Mouse (Mus musculus) lung, embryonic 16.5 days (tissue): ENCODE results near the gene P3h3. TPM values are rescaled to one million over a fixed set of nuclear protein-coding genes. Genes with fewer than 3 reads are reported as not detected.

ENCODE experiments used
- ATAC-seq: fragments of 200-750 bp; cut with Nextera tagmentation; 2 replicates; pipeline ENCODE4 v1.8.0; 2017; ENCODE audit warnings: low read depth, mild to moderate bottlenecking, moderate library complexity
- H3K27ac ChIP-seq: fragments of 300-500 bp; sonication (generic); 2 replicates; pipeline ENCODE4 v1.5.1; 2014; ENCODE audit warnings: mild to moderate bottlenecking, control low read depth, low read length
- H3K27me3 ChIP-seq: fragments of 300-500 bp; sonication (generic); 2 replicates; pipeline ENCODE4 v1.6.1; 2014; ENCODE audit warnings: low read depth, low read length, mixed read lengths; ENCODE audit not compliant: control insufficient read depth, insufficient read depth
- H3K36me3 ChIP-seq: fragments of 300-500 bp; sonication (generic); 2 replicates; pipeline ENCODE4 v1.6.1; 2014; ENCODE audit warnings: low read length; ENCODE audit not compliant: control insufficient read depth, insufficient read depth
- H3K4me1 ChIP-seq: fragments of 300-500 bp; sonication (generic); replicated peaks from 2 replicates; pipeline ENCODE4 v1.6.1; 2014; ENCODE audit warnings: low read length, mixed read lengths; ENCODE audit not compliant: control insufficient read depth, insufficient read depth
- H3K4me2 ChIP-seq: fragments of 300-500 bp; sonication (generic); 2 replicates; pipeline ENCODE4 v1.6.1; 2014; ENCODE audit warnings: low read depth, low read length, control low read depth
- H3K4me3 ChIP-seq: fragments of 300-500 bp; sonication (generic); 2 replicates; pipeline ENCODE4 v1.5.1; 2014; ENCODE audit warnings: mild to moderate bottlenecking, low read length, control low read depth
- H3K9ac ChIP-seq: fragments of 300-500 bp; sonication (generic); 2 replicates; pipeline ENCODE4 v1.6.1; 2014; ENCODE audit warnings: low read length, control low read depth
- H3K9me3 ChIP-seq: fragments of 300-500 bp; sonication (generic); 2 replicates; pipeline ENCODE4 v1.6.1; 2016; ENCODE audit warnings: low read length; ENCODE audit not compliant: control insufficient read depth
- WGBS: fragments of 180-500 bp; shearing (Covaris S2); extraction: QIAGEN DNeasy Blood & Tissue Kit; methylation state at CpG from one replicate; pipeline ENCODE4 v1.1.7; 2014; 5-methylcytosine and 5-hydroxymethylcytosine counted together
- polyA plus RNA-seq: library from polyadenylated mRNA; unstranded; fragments of >200 nt; fragmentation: Nextera tagmentation; extraction: Ambion mirVana; gene quantifications from 2 replicates; pipeline ENCODE4 v1.2.1, GENCODE M21; 2015

Gene P3h3
- polyA plus RNA-seq, 1 experiment from 2014 or later = 15.3 TPM

DNA sequence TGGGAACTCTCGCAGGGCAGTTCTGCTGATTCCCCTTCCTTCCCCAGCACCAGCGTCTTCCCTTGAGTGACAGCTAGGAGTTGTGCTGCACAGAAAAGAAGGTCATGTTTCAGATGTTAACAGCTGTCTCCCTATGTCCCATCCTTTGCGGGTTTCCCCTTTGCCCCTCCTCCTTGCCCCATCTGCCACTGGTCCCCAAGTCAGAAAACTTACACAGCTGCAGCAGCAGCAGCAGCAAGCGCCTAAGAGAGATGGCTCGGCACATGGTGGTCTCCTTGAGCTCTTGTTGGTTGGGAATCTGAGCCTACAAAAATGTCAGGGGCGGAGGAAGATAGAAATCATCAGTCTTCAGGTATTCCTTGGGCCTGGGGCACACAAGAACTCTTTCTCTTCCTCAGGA, 21.8 kb upstream of the P3h3 start:
- WGBS = 46% methylated on average over 6 of the region's 6 CpGs
- ATAC-seq = no peak

DNA sequence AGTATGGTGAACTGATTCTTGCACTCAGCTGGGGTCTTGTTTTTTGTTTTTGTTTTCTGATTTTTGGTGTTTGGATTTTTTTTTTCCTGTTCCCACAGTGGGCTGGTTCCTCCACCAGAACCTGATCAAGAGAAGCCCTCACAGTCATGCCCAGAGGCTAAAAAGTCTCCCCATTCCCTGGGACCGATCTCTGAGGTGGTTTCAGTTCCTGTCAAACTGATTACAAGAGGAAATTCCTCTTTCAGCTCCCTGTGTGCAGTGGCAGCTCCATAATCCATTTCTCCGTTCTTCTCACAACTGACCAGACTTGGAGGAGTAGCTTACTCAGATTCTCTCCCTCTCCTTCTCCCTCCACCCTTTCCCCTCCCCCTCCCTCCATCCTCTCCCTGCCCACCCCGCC, 16.8 kb upstream of the P3h3 start:
- Histone ChIP-seq H3K27me3 (no peaks in the 10 kb centered on the region), H3K36me3 (no peaks in the 10 kb centered on the region), H3K4me2 (no peak overlapping the region), H3K9me3 (no peaks in the 10 kb centered on the region), H3K27ac (no peak overlapping the region), H3K4me3 (no peak overlapping the region), H3K4me1 (no peaks in the 10 kb centered on the region), H3K9ac (no peak overlapping the region)
- WGBS = 13% methylated on average over 3 of the region's 3 CpGs
- ATAC-seq = no peak

More for the DNA sequence above, 21.8 kb upstream of the P3h3 start:
- H3K27me3 ChIP-seq = no peaks in the 10 kb centered on the region
- H3K36me3 ChIP-seq = no peaks in the 10 kb centered on the region
- H3K4me1 ChIP-seq = no peaks in the 10 kb centered on the region
- no peak overlapping the region for H3K9ac ChIP-seq
- no peak overlapping the region for H3K4me3 ChIP-seq
- no peak overlapping the region for H3K27ac ChIP-seq
- no peak overlapping the region for H3K4me2 ChIP-seq
- H3K9me3 ChIP-seq = no peaks in the 10 kb centered on the region

DNA sequence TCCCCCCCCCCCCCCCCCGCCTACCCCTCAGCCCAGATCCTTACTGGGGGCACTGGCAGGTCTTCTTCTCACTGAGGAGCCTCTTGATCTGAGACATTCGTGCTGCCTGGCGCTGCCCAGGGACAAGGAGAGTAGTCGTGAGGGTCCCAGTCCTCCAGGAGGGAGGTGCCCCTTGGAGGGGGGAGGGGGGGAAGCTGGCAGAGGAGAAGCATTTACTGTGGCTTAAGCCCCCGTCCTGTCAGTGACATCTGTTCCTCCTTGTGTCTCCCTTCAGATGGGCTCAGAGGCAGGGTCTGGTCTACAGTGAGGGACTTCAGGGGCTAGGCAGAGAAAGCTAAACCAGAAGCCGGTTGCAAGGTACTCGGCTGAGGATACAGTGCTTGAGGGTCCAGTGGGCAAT, 9.0 kb upstream of the P3h3 start:
- H3K4me2 ChIP-seq = no peak overlapping the region
- ATAC-seq = no peak
- peaks cover 11% of the 10 kb centered on the region for H3K4me1 ChIP-seq
- H3K9me3 ChIP-seq = no peaks in the 10 kb centered on the region
- H3K27me3 ChIP-seq = peaks cover 24% of the 10 kb centered on the region
- no peak overlapping the region for H3K4me3 ChIP-seq
- H3K36me3 ChIP-seq = no peaks in the 10 kb centered on the region
- 59% methylated on average over 6 of the region's 7 CpGs for WGBS
- no peak overlapping the region for H3K27ac ChIP-seq
- no peak overlapping the region for H3K9ac ChIP-seq

DNA sequence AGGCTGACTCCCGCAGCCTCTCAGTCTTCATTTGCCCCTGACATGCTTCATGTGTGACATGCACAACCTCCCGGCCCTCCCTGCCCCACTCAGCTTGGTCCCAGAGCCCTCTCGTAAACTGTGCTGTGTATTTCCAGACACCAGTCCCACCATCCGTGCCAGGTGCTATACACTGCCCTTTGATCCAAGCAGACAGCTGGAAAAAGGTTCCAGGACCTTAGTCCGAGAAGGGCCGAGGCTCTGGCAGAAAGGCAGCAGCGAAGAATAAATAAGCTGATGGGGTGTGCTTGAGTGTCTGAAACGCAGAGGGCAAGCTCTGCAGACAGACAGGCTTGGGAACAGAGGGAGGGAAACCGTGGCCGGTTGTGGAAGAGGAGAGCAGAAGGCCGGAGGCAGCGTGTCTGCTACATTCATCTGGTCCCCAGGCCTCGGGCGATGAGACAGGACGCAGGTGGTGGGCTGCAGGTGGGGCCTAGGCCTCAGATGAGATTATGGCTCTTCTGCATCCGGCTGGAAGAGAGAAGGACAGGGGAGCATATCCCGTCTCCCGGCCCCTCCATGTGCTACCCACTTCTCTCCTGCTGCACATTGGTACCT, 8.3 kb upstream of the P3h3 start:
- H3K36me3 ChIP-seq = no peaks in the 10 kb centered on the region
- no peaks in the 10 kb centered on the region for H3K9me3 ChIP-seq
- no peak overlapping the region for H3K4me2 ChIP-seq
- H3K9ac ChIP-seq = no peak overlapping the region
- 33% methylated on average over 18 of the region's 18 CpGs for WGBS
- peaks cover 29% of the 10 kb centered on the region for H3K27me3 ChIP-seq
- no peak overlapping the region for H3K27ac ChIP-seq
- ATAC-seq = no peak
- peaks cover 11% of the 10 kb centered on the region for H3K4me1 ChIP-seq
- no peak overlapping the region for H3K4me3 ChIP-seq

DNA sequence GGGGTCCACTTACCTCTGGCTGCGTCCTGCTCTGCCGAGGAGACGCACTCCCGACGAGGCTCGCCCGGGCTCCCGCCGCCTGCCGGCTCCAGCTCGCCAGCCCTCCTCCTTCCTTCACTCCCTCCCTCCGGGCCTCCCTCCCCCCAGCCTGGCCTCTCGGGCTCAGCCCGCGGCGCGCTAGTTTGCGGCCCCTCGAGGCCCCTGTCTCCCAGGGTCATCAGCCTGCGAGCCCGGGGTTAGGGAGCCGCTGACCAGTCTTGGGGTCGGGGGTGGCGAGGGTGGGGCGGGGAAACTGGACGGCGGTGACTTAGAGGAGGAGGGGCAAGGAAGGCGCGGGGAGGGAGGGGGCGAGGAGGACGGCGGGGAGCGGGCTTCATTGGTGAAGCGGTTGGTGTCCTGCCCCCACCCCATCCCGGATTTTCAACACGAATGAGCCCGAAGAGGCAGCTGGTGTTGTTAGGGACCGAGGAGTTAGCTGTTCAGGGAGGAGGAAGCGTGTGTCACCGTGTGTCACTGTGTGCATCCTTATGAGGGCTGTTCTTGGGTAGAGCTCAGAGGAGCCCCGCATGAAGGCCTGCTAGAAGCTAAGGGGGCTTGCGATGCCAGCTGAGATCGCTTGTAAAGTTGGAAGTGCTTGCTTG, 6.2 kb upstream of the P3h3 start, which contains the start of gene Gpr162:
TSS of gene Gpr162 (minus strand) at position 326 of the 641 bp plus-strand sequence.
- Histone ChIP-seq H3K36me3 (no peaks in the 10 kb centered on the region), H3K9ac (peak within 1 kb of the TSS; percentile 72), H3K4me1 (peaks cover 11% of the 10 kb centered on the region), H3K9me3 (no peaks in the 10 kb centered on the region), H3K27ac (no peak within 1 kb of the TSS), H3K27me3 (peaks cover 38% of the 10 kb centered on the region), H3K4me2 (peak within 1 kb of the TSS; percentile 99), H3K4me3 (peak within 1 kb of the TSS; percentile 59)
- under 1% methylated on average over 38 of the region's 43 CpGs for WGBS
- ATAC-seq = peak; percentile 66

DNA sequence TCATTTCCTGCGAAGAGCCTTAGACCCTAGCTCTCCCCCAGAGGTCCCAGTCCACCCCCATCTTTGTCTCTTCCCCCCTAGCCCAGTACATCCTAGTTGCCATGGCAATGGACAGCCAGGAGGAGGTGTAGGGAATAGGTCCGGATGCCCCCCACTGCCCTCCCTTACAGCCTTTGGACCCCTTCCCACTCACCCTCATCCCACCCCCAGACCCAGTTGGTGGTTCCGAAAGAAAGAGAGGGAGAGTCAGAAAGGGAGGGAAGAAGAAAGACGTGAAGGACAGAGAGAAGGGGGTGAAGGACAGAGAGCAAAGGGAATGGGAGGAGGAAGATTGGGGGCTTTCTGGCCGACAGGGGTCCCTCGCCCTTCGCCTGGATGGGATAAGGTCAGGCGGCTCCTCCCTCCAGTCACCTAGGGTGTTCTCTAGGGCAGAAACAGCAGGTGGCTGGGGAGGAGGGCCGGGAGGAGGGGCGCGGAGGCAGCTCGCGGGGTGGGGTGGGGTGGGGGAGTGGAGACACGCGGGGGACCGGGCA, 5.6 kb upstream of the P3h3 start:
- H3K36me3 ChIP-seq = no peaks in the 10 kb centered on the region

DNA sequence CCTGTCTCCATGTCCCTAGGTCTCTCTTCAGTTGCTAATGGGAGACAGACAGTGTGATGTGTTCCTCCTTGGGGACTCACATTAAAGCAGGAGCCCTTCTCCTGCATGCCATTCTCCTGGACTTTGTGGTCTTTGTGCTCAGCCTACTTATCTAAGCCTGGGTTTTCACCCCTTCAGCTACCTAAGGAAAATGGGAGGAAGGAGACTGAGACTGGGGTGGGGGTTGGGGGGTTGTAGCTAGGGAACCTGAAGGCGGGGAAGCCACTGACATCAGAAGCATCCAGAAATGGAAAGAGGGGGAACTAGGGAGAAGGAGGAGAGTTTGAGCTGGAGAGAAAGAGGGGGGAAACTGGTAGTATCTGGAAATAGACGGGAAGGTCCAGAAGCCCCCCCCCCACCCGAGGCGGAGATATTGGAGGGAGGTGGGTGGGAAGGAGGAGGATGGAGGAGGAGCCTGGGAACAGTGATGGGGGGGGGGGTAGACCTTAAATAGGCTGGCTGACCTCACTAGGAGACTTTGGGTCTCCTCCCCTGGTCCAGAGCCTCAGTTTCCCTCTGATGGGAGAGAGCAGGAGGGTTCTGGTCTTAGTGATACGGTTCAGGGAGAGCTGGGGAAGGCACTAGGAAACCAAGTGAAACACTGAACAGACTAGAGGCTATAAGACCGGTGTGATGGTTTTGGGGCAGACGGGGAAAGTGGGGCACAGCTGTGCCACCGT, 5.0 kb upstream of the P3h3 start:
- Histone ChIP-seq H3K9ac (no peak overlapping the region), H3K4me2 (peak overlapping the region; percentile 99), H3K9me3 (no peaks in the 10 kb centered on the region), H3K27me3 (peaks cover 44% of the 10 kb centered on the region), H3K36me3 (no peaks in the 10 kb centered on the region), H3K27ac (no peak overlapping the region), H3K4me1 (peaks cover 18% of the 10 kb centered on the region), H3K4me3 (no peak overlapping the region; the same call in 1 of the 2 replicates)
- no peak for ATAC-seq
- 18% methylated on average over 8 of the region's 8 CpGs for WGBS

More for the DNA sequence above, 5.6 kb upstream of the P3h3 start:
- H3K4me1 ChIP-seq = peaks cover 12% of the 10 kb centered on the region
- H3K4me3 ChIP-seq = peak overlapping the region; percentile 59
- peaks cover 44% of the 10 kb centered on the region for H3K27me3 ChIP-seq
- 2% methylated on average over 11 of the region's 16 CpGs for WGBS
- ATAC-seq = peak; percentile 11
- no peak overlapping the region for H3K27ac ChIP-seq
- H3K9ac ChIP-seq = peak overlapping the region; percentile 72
- no peaks in the 10 kb centered on the region for H3K9me3 ChIP-seq
- H3K4me2 ChIP-seq = peak overlapping the region; percentile 99

DNA sequence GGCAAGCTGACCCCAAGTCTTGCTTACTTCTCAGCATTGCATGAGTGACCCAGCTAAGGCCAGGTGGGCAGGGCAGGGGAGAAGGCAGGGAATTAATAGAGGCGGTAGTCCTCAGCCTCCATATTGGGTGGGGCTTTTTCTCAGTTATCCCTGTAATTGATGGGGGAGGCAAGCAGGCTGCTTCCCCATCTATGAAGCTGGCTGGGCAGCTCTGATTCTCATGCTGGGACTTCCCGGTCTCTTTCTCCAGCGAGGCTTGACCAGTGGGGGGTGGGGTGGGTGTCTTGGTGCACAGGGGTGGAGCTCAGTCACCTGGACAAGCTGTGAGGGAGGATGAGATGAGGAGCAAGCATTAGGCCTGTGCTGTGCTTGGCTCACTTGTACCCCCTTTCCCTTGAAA, 4.2 kb upstream of the P3h3 start:
- 41% methylated on average over 3 of the region's 3 CpGs for WGBS
- no peak overlapping the region for H3K4me3 ChIP-seq
- H3K27me3 ChIP-seq = peaks cover 44% of the 10 kb centered on the region
- ATAC-seq = no peak
- peaks cover 18% of the 10 kb centered on the region for H3K4me1 ChIP-seq
- H3K27ac ChIP-seq = no peak overlapping the region
- H3K4me2 ChIP-seq = no peak overlapping the region
- no peak overlapping the region for H3K9ac ChIP-seq
- no peaks in the 10 kb centered on the region for H3K36me3 ChIP-seq
- no peaks in the 10 kb centered on the region for H3K9me3 ChIP-seq

DNA sequence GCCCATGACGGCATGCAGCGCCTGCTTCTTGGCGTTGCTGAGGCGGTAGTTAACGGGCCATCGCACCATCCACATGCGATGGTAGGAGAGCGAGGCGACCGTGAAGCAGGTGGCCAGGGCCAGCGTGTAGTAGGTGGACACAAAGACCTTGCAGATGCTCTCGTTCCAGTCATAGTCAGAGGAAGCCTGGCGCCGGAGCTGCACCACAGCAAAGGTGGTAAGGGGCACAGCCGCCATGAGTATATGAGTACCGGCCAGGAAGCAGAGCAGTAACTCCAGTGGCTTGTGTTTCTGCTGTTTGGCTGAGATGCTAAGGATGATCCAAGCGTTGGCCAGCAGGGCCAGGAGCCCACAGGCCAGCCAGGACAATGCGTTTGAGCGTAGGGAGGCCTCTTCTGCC, 3.7 kb upstream of the P3h3 start:
- no peak overlapping the region for H3K27ac ChIP-seq
- ATAC-seq = no peak
- no peak overlapping the region for H3K9ac ChIP-seq
- H3K36me3 ChIP-seq = no peaks in the 10 kb centered on the region
- H3K4me3 ChIP-seq = no peak overlapping the region
- WGBS = 74% methylated on average over 19 of the region's 19 CpGs
- no peaks in the 10 kb centered on the region for H3K9me3 ChIP-seq
- H3K27me3 ChIP-seq = peaks cover 44% of the 10 kb centered on the region
- H3K4me1 ChIP-seq = peaks cover 22% of the 10 kb centered on the region
- no peak overlapping the region for H3K4me2 ChIP-seq
